Mouse (Mus musculus): ENCODE measurements around the gene Macf1. TPM values are rescaled to one million over a fixed set of nuclear protein-coding genes. Genes with fewer than 3 reads are reported as not detected.

The Macf1 gene
- polyA plus RNA-seq, 2 experiments = 79.8 to 103 TPM

DNA sequence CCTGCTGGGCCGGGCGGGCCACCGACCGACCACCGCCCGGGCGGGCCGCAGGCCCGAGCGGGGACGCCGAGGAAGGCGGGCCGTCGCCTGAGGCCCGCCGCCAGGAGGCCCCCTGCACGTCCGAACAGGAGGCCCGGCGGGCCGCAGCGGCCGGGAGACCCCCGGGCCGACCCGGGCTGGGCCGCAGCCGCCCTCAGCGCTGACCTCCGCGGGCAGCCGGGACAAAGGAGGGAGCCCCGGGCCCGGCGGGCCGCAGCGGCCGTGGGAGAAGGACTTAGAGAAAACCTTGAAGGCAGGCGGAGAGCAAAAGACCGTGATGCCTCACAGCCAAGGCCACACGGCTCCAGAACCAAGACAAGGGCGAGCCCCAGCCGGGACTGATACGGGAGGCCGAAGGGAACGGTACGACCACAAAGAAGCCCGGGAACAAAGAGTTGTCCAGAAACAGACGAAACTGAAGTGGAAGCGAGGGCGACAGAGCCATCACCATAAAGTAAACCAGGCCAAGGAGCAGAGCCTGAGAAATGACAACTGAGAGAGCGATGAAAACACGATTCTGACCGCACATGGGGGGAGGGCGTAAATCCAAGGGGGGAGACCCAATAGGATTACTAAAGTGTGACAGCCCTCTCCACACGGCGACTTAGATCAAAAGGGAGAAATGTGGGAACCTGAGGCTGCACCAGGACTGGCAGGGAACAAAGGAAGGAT is 19.1 kb downstream of the Macf1 start:
- WGBS = under 1% methylated on average over 40 of the region's 58 CpGs
- H3K4me2 ChIP-seq (replicated peaks; ENCODE audit: low read depth, low read length, severe bottlenecking) = peak overlapping the region; percentile 83

DNA sequence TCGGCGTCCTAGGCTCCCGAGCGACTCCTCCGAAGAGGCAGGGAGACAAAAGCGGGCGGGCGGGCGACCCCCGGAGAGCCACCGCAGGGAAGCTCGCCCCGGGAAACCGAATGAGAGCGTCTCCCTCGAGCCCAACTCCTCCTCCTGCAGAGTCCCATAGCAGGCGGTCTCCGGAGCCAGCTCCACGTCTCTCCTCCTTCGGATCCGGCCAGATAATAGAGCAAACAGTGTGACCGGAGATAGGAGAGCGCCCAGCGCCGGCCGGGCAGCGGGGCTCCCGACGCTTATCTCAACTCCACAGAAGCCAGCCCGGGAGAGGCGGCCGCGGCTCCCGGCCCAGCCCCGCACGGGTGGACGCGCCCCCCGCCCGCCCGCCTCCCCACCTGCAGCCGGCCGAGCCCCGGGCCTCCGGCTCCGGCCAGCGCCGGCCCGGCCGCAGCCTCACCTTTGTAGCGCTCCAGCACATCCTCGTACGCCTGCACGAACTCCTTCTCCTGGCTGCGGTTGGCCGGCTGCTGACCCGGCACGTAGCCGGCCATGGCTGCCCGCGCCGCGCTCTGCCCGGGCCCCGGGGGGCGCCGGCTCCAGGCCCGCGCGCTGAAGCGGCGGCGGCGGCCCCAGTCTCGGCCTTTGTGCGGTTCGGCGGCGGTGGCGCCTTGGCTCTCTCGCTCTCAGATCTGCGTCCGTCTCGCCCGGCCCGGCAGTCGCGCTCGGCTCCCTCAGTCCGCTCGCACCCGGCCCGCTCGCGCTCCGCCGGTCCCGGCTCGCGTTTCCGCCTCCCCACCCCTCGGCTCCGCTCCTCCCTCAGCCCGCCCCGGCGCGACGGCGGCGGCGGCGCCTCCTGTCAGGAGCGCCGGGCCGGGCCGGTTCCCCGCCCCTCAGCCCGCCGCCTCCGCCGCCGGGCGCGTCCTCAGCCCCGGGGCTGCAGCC is 19.9 kb downstream of the Macf1 start:
- DNase-seq (ENCODE audit: low spot score) (peak; percentile 57), ATAC-seq (ENCODE audit: low FRiP score, low read depth) (peak; percentile 84)
- peak overlapping the region; percentile 98 for H3K9ac ChIP-seq (ENCODE audit: low read depth, low read length, severe bottlenecking)
- no peak for TF ChIP-seq POLR2A (IDR thresholded peaks at IDR 0.05; ENCODE audit: borderline replicate concordance, extremely low read depth, insufficient read depth, insufficient read length)
- peak overlapping the region; percentile 98 for H3K27ac ChIP-seq (replicated peaks; ENCODE audit: low read depth, low read length)
- H3K4me1 ChIP-seq (ENCODE audit: control insufficient read depth, insufficient read depth, low read length) = peaks cover 28% of the 10 kb centered on the region
- 1% methylated on average over 38 of the region's 125 CpGs for WGBS
- no peaks in the 10 kb centered on the region for H3K9me3 ChIP-seq (ENCODE audit: control insufficient read depth, low read length)
- peak overlapping the region; percentile 93 for H3K4me3 ChIP-seq (replicated peaks; ENCODE audit: low read length)
- H3K4me2 ChIP-seq (replicated peaks; ENCODE audit: low read depth, low read length, severe bottlenecking) = peak overlapping the region; percentile 83
- no peaks in the 10 kb centered on the region for H3K27me3 ChIP-seq (ENCODE audit: control insufficient read depth, insufficient read depth, low read length)
- H3K36me3 ChIP-seq (ENCODE audit: control insufficient read depth, insufficient read depth, low read length) = no peaks in the 10 kb centered on the region

More for the DNA sequence above, 19.1 kb downstream of the Macf1 start:
- H3K9me3 ChIP-seq (ENCODE audit: control insufficient read depth, low read length) = no peaks in the 10 kb centered on the region
- peak; percentile 10 for DNase-seq (ENCODE audit: low spot score)
- H3K9ac ChIP-seq (ENCODE audit: low read depth, low read length, severe bottlenecking) = peak overlapping the region; percentile 98
- peak overlapping the region; percentile 93 for H3K4me3 ChIP-seq (replicated peaks; ENCODE audit: low read length)
- no peaks in the 10 kb centered on the region for H3K36me3 ChIP-seq (ENCODE audit: control insufficient read depth, insufficient read depth, low read length)
- peak overlapping the region; percentile 98 for H3K27ac ChIP-seq (replicated peaks; ENCODE audit: low read depth, low read length)
- ATAC-seq (ENCODE audit: low FRiP score, low read depth) = peak; percentile 37
- peaks cover 28% of the 10 kb centered on the region for H3K4me1 ChIP-seq (ENCODE audit: control insufficient read depth, insufficient read depth, low read length)
- H3K27me3 ChIP-seq (ENCODE audit: control insufficient read depth, insufficient read depth, low read length) = no peaks in the 10 kb centered on the region
- TF ChIP-seq POLR2A (IDR thresholded peaks at IDR 0.05; ENCODE audit: borderline replicate concordance, extremely low read depth, insufficient read depth, insufficient read length) = no peak

DNA sequence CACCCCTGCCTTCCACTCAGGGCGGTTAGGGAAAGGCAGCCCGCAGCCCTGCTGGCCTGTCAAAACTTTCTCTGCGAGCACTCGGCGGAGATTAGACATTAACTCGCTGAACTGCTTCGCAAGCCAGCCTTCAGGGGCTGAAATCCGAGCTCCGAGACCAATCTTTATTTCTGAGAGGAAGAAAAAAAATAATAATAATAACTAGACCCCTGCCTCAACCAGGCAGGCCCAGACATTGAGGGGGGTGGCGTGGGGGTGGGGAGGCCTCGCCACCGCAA is 20.5 kb downstream of the Macf1 start:
- H3K4me2 ChIP-seq (replicated peaks; ENCODE audit: low read depth, low read length, severe bottlenecking) = peak overlapping the region; percentile 83
- DNase-seq (ENCODE audit: low spot score) = peak; percentile 42
- no peaks in the 10 kb centered on the region for H3K27me3 ChIP-seq (ENCODE audit: control insufficient read depth, insufficient read depth, low read length)
- H3K9me3 ChIP-seq (ENCODE audit: control insufficient read depth, low read length) = no peaks in the 10 kb centered on the region
- no peak for TF ChIP-seq POLR2A (IDR thresholded peaks at IDR 0.05; ENCODE audit: borderline replicate concordance, extremely low read depth, insufficient read depth, insufficient read length)
- H3K4me1 ChIP-seq (ENCODE audit: control insufficient read depth, insufficient read depth, low read length) = peaks cover 28% of the 10 kb centered on the region
- H3K4me3 ChIP-seq (replicated peaks; ENCODE audit: low read length) = peak overlapping the region; percentile 93
- peak; percentile 5; the same call in 1 of the 2 replicates for ATAC-seq (ENCODE audit: low FRiP score, low read depth)
- peak overlapping the region; percentile 98 for H3K27ac ChIP-seq (replicated peaks; ENCODE audit: low read depth, low read length)
- peak overlapping the region; percentile 98 for H3K9ac ChIP-seq (ENCODE audit: low read depth, low read length, severe bottlenecking)
- no peaks in the 10 kb centered on the region for H3K36me3 ChIP-seq (ENCODE audit: control insufficient read depth, insufficient read depth, low read length)
- 0% methylated on average over 9 of the region's 12 CpGs for WGBS

DNA sequence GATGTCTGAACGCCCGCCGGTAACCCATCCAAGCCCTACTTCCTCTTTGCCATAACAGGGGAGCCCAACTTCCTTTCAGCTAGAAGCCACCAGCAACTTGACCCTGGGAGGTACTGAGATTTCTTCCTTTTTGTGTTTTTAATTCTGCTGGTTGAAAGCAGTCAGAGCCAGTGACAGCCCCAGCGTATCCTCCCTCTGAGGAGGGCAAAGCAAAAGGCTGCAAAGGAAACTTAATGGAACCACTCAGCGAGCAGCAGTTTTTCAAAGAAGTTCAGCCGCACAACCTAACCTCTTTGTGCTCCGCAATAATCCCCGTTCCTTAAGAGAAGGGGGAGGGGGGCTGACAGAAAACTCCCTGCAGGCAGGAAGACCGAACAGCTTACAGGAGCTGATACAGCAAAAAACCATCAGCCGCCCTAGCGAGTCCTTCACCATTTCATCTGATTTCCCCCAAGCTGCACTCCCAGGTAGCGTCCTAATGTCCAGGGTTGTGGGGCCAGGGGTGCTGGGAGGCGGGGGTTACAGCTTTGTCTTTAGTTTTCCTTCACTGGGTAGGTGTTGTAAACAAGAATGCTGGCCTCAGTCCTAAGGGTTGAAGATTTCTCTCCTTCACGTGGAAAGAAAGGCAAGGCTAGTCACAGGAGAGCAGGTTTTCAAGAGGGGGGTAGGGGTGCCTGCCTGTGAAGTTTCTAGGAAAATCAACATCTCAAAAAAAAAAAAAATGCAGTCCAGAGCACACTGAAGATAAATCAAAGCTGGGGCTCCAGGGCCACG is 21.1 kb downstream of the Macf1 start:
- H3K36me3 ChIP-seq (ENCODE audit: control insufficient read depth, insufficient read depth, low read length) = no peaks in the 10 kb centered on the region
- no peak for DNase-seq (ENCODE audit: low spot score)
- peak overlapping the region; percentile 98 for H3K9ac ChIP-seq (ENCODE audit: low read depth, low read length, severe bottlenecking)
- no peaks in the 10 kb centered on the region for H3K9me3 ChIP-seq (ENCODE audit: control insufficient read depth, low read length)
- peak overlapping the region; percentile 98 for H3K27ac ChIP-seq (replicated peaks; ENCODE audit: low read depth, low read length)
- peak overlapping the region; percentile 93 for H3K4me3 ChIP-seq (replicated peaks; ENCODE audit: low read length)
- no peaks in the 10 kb centered on the region for H3K27me3 ChIP-seq (ENCODE audit: control insufficient read depth, insufficient read depth, low read length)
- WGBS = 4% methylated on average over 15 of the region's 15 CpGs
- peak overlapping the region; percentile 83 for H3K4me2 ChIP-seq (replicated peaks; ENCODE audit: low read depth, low read length, severe bottlenecking)
- no peak for ATAC-seq (ENCODE audit: low FRiP score, low read depth)
- peaks cover 28% of the 10 kb centered on the region for H3K4me1 ChIP-seq (ENCODE audit: control insufficient read depth, insufficient read depth, low read length)
- TF ChIP-seq POLR2A (IDR thresholded peaks at IDR 0.05; ENCODE audit: borderline replicate concordance, extremely low read depth, insufficient read depth, insufficient read length) = no peak

DNA sequence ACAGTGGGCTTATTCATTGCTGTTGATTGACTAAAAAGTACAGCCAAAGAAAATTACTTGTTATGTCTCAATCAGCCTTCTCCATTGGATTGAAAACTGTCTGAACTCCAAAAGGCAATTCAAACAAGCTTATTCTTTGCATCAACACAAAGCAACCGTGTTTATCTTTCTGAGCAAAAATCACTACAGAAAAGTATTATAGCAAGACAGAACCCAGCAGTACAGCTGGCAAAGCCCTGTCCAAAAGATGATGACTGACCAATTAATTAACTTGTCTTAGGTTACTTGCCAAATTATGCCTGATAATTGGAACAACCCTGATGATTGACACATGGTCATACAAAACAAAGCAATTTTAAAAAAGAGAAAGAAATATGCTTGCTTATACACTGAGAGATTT is 26.0 kb downstream of the Macf1 start:
- Histone ChIP-seq H3K4me2 (replicated peaks; ENCODE audit: low read depth, low read length, severe bottlenecking) (no peak overlapping the region), H3K4me1 (ENCODE audit: control insufficient read depth, insufficient read depth, low read length) (peaks cover 14% of the 10 kb centered on the region), H3K27me3 (ENCODE audit: control insufficient read depth, insufficient read depth, low read length) (no peaks in the 10 kb centered on the region), H3K4me3 (replicated peaks; ENCODE audit: low read length) (no peak overlapping the region), H3K36me3 (ENCODE audit: control insufficient read depth, insufficient read depth, low read length) (no peaks in the 10 kb centered on the region), H3K9me3 (ENCODE audit: control insufficient read depth, low read length) (no peaks in the 10 kb centered on the region), H3K27ac (replicated peaks; ENCODE audit: low read depth, low read length) (no peak overlapping the region), H3K9ac (ENCODE audit: low read depth, low read length, severe bottlenecking) (no peak overlapping the region)
- no peak for DNase-seq (ENCODE audit: low spot score)
- TF ChIP-seq POLR2A (IDR thresholded peaks at IDR 0.05; ENCODE audit: borderline replicate concordance, extremely low read depth, insufficient read depth, insufficient read length) = no peak
- WGBS = 89% methylated on average over 1 of the region's 1 CpGs
- no peak for ATAC-seq (ENCODE audit: low FRiP score, low read depth)

Measured in limb, embryonic 14.5 days (tissue).